Mouse (Mus musculus): ENCODE results near the gene Serpina9. TPM values are rescaled to one million over a fixed set of nuclear protein-coding genes. Genes with fewer than 3 reads are reported as not detected.

Serpina9 gene
- polyA plus RNA-seq (2014; fragmentation: Nextera tagmentation; extraction: Ambion mirVana), result not detected in 2 replicates

- Histone ChIP-seq H3K27me3 (ENCODE audit: control insufficient read depth, insufficient read depth, low read length) (no peaks in the 10 kb centered on the region), H3K9ac (ENCODE audit: low read length) (no peak within 1 kb of the TSS), H3K36me3 (ENCODE audit: control insufficient read depth, insufficient read depth, low read length) (no peaks in the 10 kb centered on the region), H3K4me2 (ENCODE audit: low read depth, low read length, severe bottlenecking) (no peak within 1 kb of the TSS), H3K9me3 (ENCODE audit: control insufficient read depth, low read length) (no peaks in the 10 kb centered on the region), H3K27ac (ENCODE audit: low read depth, low read length) (no peak within 1 kb of the TSS), H3K4me1 (replicated peaks; ENCODE audit: control insufficient read depth, insufficient read depth, low read length) (no peaks in the 10 kb centered on the region), H3K4me3 (ENCODE audit: low read depth, low read length) (no peak within 1 kb of the TSS)
- WGBS, result 91% methylated on average over 6 of the region's 6 CpGs
- ATAC-seq (replicated peaks; ENCODE audit: low FRiP score) (no peak), DNase-seq (ENCODE audit: low spot score) (no peak)
Measured at GRCm38 (mm10) chr12:104013620-104014019, at the start of gene Serpina9. Gene Serpina9, minus strand, starts transcription at chr12:104013755.

DNA sequence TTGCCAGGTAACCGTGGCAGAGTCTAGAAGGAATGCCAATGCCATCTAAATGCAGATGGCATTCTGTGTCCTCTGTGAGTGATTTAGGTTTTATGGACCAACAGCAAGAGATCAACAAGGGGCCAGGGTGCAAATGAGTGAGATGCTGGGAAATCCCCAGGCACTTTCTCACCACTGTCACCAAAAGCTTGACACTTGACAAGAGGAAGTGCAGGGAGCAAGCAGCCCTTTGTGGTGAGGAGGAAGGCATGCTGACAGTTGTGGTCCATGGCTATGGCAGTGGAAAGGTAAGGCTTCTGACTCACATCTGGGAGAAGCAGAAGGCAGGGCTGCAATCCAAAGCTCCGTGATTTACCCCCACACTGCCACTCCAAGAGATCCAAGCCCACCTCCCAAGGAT lies 48.3 kb upstream of the Serpina9 start:
- DNase-seq (ENCODE audit: low spot score) (no peak), ATAC-seq (replicated peaks; ENCODE audit: low FRiP score) (no peak)
- H3K4me2 ChIP-seq (ENCODE audit: low read depth, low read length, severe bottlenecking), result no peak overlapping the region
- H3K9ac ChIP-seq (ENCODE audit: low read length), result no peak overlapping the region
- H3K27me3 ChIP-seq (ENCODE audit: control insufficient read depth, insufficient read depth, low read length), result no peaks in the 10 kb centered on the region
- no peak overlapping the region for H3K27ac ChIP-seq (ENCODE audit: low read depth, low read length)
- H3K4me3 ChIP-seq (ENCODE audit: low read depth, low read length), result no peak overlapping the region
- 58% methylated on average over 2 of the region's 2 CpGs for WGBS
- H3K9me3 ChIP-seq (ENCODE audit: control insufficient read depth, low read length), result no peaks in the 10 kb centered on the region
- H3K36me3 ChIP-seq (ENCODE audit: control insufficient read depth, insufficient read depth, low read length), result no peaks in the 10 kb centered on the region
- H3K4me1 ChIP-seq (replicated peaks; ENCODE audit: control insufficient read depth, insufficient read depth, low read length), result no peaks in the 10 kb centered on the region

GRCm38 (mm10) chr12:104060126-104060525 lies 46.6 kb upstream of the Serpina9 start:
- no peak for DNase-seq (ENCODE audit: low spot score)
- Histone ChIP-seq H3K9ac (ENCODE audit: low read length) (no peak overlapping the region), H3K27me3 (ENCODE audit: control insufficient read depth, insufficient read depth, low read length) (no peaks in the 10 kb centered on the region), H3K27ac (ENCODE audit: low read depth, low read length) (no peak overlapping the region), H3K4me1 (replicated peaks; ENCODE audit: control insufficient read depth, insufficient read depth, low read length) (no peaks in the 10 kb centered on the region), H3K36me3 (ENCODE audit: control insufficient read depth, insufficient read depth, low read length) (no peaks in the 10 kb centered on the region), H3K9me3 (ENCODE audit: control insufficient read depth, low read length) (no peaks in the 10 kb centered on the region), H3K4me3 (ENCODE audit: low read depth, low read length) (no peak overlapping the region), H3K4me2 (ENCODE audit: low read depth, low read length, severe bottlenecking) (no peak overlapping the region)
- 85% methylated on average over 6 of the region's 6 CpGs for WGBS
- ATAC-seq (replicated peaks; ENCODE audit: low FRiP score), result no peak

GRCm38 (mm10) chr12:104057531-104057930 lies 44.0 kb upstream of the Serpina9 start:
- H3K36me3 ChIP-seq (ENCODE audit: control insufficient read depth, insufficient read depth, low read length), result no peaks in the 10 kb centered on the region
- no peak for ATAC-seq (replicated peaks; ENCODE audit: low FRiP score)
- H3K9me3 ChIP-seq (ENCODE audit: control insufficient read depth, low read length), result no peaks in the 10 kb centered on the region
- H3K4me2 ChIP-seq (ENCODE audit: low read depth, low read length, severe bottlenecking), result no peak overlapping the region
- no peaks in the 10 kb centered on the region for H3K4me1 ChIP-seq (replicated peaks; ENCODE audit: control insufficient read depth, insufficient read depth, low read length)
- no peak overlapping the region for H3K9ac ChIP-seq (ENCODE audit: low read length)
- DNase-seq (ENCODE audit: low spot score), result no peak
- no peaks in the 10 kb centered on the region for H3K27me3 ChIP-seq (ENCODE audit: control insufficient read depth, insufficient read depth, low read length)
- no peak overlapping the region for H3K27ac ChIP-seq (ENCODE audit: low read depth, low read length)
- H3K4me3 ChIP-seq (ENCODE audit: low read depth, low read length), result no peak overlapping the region
- 89% methylated on average over 7 of the region's 7 CpGs for WGBS

DNA sequence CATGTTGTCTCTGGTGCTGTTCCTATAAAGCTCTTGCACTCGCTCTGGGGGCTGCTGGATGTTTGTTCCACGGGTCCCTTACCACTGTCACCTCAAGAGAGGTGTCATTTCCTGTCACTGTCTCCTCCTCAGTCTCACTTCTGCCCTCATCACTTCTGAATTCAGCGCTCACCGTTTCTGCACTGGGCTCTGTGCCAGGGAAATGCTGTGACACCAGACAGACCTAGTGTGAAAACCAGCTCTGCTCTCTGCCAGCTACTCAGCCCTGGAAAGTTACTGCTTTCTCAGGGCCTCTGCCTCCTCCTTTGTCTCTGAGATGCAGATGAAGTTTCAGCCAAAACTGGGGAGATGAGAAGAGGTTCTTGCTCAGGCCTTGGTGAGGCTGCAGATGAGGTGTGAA lies 43.5 kb upstream of the Serpina9 start:
- DNase-seq (ENCODE audit: low spot score) (no peak), ATAC-seq (replicated peaks; ENCODE audit: low FRiP score) (no peak)
- H3K9ac ChIP-seq (ENCODE audit: low read length), result no peak overlapping the region
- H3K27ac ChIP-seq (ENCODE audit: low read depth, low read length), result no peak overlapping the region
- H3K27me3 ChIP-seq (ENCODE audit: control insufficient read depth, insufficient read depth, low read length), result no peaks in the 10 kb centered on the region
- 71% methylated on average over 4 of the region's 4 CpGs for WGBS
- no peaks in the 10 kb centered on the region for H3K36me3 ChIP-seq (ENCODE audit: control insufficient read depth, insufficient read depth, low read length)
- no peaks in the 10 kb centered on the region for H3K9me3 ChIP-seq (ENCODE audit: control insufficient read depth, low read length)
- no peaks in the 10 kb centered on the region for H3K4me1 ChIP-seq (replicated peaks; ENCODE audit: control insufficient read depth, insufficient read depth, low read length)
- H3K4me3 ChIP-seq (ENCODE audit: low read depth, low read length), result no peak overlapping the region
- no peak overlapping the region for H3K4me2 ChIP-seq (ENCODE audit: low read depth, low read length, severe bottlenecking)

- ATAC-seq (replicated peaks; ENCODE audit: low FRiP score) (no peak), DNase-seq (ENCODE audit: low spot score) (no peak)
- no peak overlapping the region for H3K27ac ChIP-seq (ENCODE audit: low read depth, low read length)
- no peaks in the 10 kb centered on the region for H3K36me3 ChIP-seq (ENCODE audit: control insufficient read depth, insufficient read depth, low read length)
- no peaks in the 10 kb centered on the region for H3K9me3 ChIP-seq (ENCODE audit: control insufficient read depth, low read length)
- H3K27me3 ChIP-seq (ENCODE audit: control insufficient read depth, insufficient read depth, low read length), result no peaks in the 10 kb centered on the region
- H3K4me3 ChIP-seq (ENCODE audit: low read depth, low read length), result no peak overlapping the region
- H3K4me1 ChIP-seq (replicated peaks; ENCODE audit: control insufficient read depth, insufficient read depth, low read length), result no peaks in the 10 kb centered on the region
- WGBS, result 90% methylated on average over 8 of the region's 8 CpGs
- H3K9ac ChIP-seq (ENCODE audit: low read length), result no peak overlapping the region
- H3K4me2 ChIP-seq (ENCODE audit: low read depth, low read length, severe bottlenecking), result no peak overlapping the region
Measured at GRCm38 (mm10) chr12:104055755-104056154, 42.2 kb upstream of the Serpina9 start.

- no peak overlapping the region for H3K9ac ChIP-seq (ENCODE audit: low read length)
- no peaks in the 10 kb centered on the region for H3K27me3 ChIP-seq (ENCODE audit: control insufficient read depth, insufficient read depth, low read length)
- 50% methylated on average over 1 of the region's 1 CpGs for WGBS
- no peak overlapping the region for H3K4me3 ChIP-seq (ENCODE audit: low read depth, low read length)
- no peak for ATAC-seq (replicated peaks; ENCODE audit: low FRiP score)
- no peaks in the 10 kb centered on the region for H3K9me3 ChIP-seq (ENCODE audit: control insufficient read depth, low read length)
- no peak for DNase-seq (ENCODE audit: low spot score)
- H3K4me1 ChIP-seq (replicated peaks; ENCODE audit: control insufficient read depth, insufficient read depth, low read length), result no peaks in the 10 kb centered on the region
- H3K27ac ChIP-seq (ENCODE audit: low read depth, low read length), result no peak overlapping the region
- no peaks in the 10 kb centered on the region for H3K36me3 ChIP-seq (ENCODE audit: control insufficient read depth, insufficient read depth, low read length)
- no peak overlapping the region for H3K4me2 ChIP-seq (ENCODE audit: low read depth, low read length, severe bottlenecking)
Measured at GRCm38 (mm10) chr12:104053995-104054394, 40.4 kb upstream of the Serpina9 start.

GRCm38 (mm10) chr12:104045713-104046112 lies 32.2 kb upstream of the Serpina9 start:
- Histone ChIP-seq H3K27me3 (ENCODE audit: control insufficient read depth, insufficient read depth, low read length) (no peaks in the 10 kb centered on the region), H3K27ac (ENCODE audit: low read depth, low read length) (no peak overlapping the region), H3K4me2 (ENCODE audit: low read depth, low read length, severe bottlenecking) (no peak overlapping the region), H3K9ac (ENCODE audit: low read length) (no peak overlapping the region), H3K9me3 (ENCODE audit: control insufficient read depth, low read length) (no peaks in the 10 kb centered on the region), H3K4me1 (replicated peaks; ENCODE audit: control insufficient read depth, insufficient read depth, low read length) (no peaks in the 10 kb centered on the region), H3K4me3 (ENCODE audit: low read depth, low read length) (no peak overlapping the region), H3K36me3 (ENCODE audit: control insufficient read depth, insufficient read depth, low read length) (no peaks in the 10 kb centered on the region)
- WGBS, result 87% methylated on average over 8 of the region's 8 CpGs
- no peak for ATAC-seq (replicated peaks; ENCODE audit: low FRiP score)
- DNase-seq (ENCODE audit: low spot score), result no peak

DNA sequence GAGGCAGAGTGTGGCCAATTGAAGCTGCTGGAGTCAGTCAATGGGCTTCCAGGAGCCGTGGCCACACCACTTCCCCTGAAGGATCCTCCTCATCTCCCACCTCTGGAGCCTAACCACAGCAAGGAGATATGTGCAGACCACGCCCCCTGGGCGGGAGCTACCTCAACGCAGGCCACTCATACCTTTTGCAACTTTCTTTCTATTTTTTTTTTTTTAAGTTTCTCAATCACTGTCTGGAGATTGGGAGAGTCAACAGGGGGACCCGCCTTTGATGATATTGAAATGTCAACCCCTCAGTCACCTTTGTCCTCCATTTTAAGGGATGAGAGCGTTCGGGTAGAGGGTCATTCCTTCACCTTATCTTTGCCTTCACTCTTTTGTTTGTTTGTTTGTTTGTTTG lies 30.8 kb upstream of the Serpina9 start, which contains the start of gene Serpina12:
Serpina12 (minus strand) TSS at position 101 of the 400 bp plus-strand sequence.
- WGBS, result 91% methylated on average over 7 of the region's 7 CpGs
- DNase-seq (ENCODE audit: low spot score) (no peak), ATAC-seq (replicated peaks; ENCODE audit: low FRiP score) (no peak)
- H3K27me3 ChIP-seq (ENCODE audit: control insufficient read depth, insufficient read depth, low read length), result no peaks in the 10 kb centered on the region
- H3K36me3 ChIP-seq (ENCODE audit: control insufficient read depth, insufficient read depth, low read length), result no peaks in the 10 kb centered on the region
- H3K4me2 ChIP-seq (ENCODE audit: low read depth, low read length, severe bottlenecking), result no peak within 1 kb of the TSS
- no peaks in the 10 kb centered on the region for H3K4me1 ChIP-seq (replicated peaks; ENCODE audit: control insufficient read depth, insufficient read depth, low read length)
- H3K4me3 ChIP-seq (ENCODE audit: low read depth, low read length), result no peak within 1 kb of the TSS
- no peak within 1 kb of the TSS for H3K9ac ChIP-seq (ENCODE audit: low read length)
- H3K9me3 ChIP-seq (ENCODE audit: control insufficient read depth, low read length), result no peaks in the 10 kb centered on the region
- no peak within 1 kb of the TSS for H3K27ac ChIP-seq (ENCODE audit: low read depth, low read length)
